9 mouse cellular contexts compared by ENCODE assay signal in the genomic region with DNA sequence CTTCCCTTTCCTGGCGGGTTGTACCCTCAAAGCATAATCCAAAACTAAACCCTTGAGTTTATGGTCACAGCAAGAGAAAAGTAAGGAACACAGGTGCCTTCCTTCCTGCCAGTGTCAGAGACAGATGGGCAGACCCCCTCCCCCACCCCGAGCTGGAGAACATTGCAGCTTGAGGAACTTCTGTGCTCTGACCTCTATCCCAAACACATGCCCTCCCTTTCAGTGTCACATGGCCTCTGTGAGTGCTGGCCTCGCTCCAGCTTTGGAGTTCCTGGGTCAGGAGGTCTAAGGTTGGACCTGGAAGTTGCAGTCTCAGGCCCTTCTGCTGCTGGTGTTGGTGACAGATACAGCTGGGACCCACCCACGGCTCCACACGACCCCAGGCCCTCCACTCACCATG. TPM values are rescaled to one million over a fixed set of nuclear protein-coding genes. Genes with fewer than 3 reads are reported as not detected.
DNase-seq lines count a peak whose midpoint lies in the region; ATAC-seq and TF ChIP-seq lines count a peak whose summit lies in the region.
"Had no signal": no experiment of that assay in that cellular context is flagged by ENCODE, and none has a peak within 500 bp of the region (broad histone marks: within the 10 kb centered on the region; RNA-seq: fewer than 3 reads in every experiment).

No protein-coding gene starts in this region.

- H3K27me3 ChIP-seq in kidney, embryonic 14.5 days (ENCODE audit: control insufficient read depth, insufficient read depth, low read length) = no peaks in the 10 kb centered on the region
- no peaks in the 10 kb centered on the region for H3K27me3 ChIP-seq in stomach, embryonic 14.5 days (ENCODE audit: control insufficient read depth, insufficient read depth, low read length)
- no peaks in the 10 kb centered on the region for H3K27me3 ChIP-seq in forebrain, postnatal 0 days (ENCODE audit: insufficient read depth, low read length)
- no peaks in the 10 kb centered on the region for H3K27me3 ChIP-seq in midbrain, embryonic 15.5 days (replicated peaks)

- DNase-seq in kidney, adult 11 months = peak; percentile 78
- DNase-seq in kidney, postnatal 14 days = peak; percentile 78
- DNase-seq in forebrain, postnatal 0 days = no peak
- DNase-seq in urinary bladder, postnatal 10 days (ENCODE audit: low spot score) = no peak
- DNase-seq: cerebellum, adult 18-20 months had no signal

- H3K9me3 ChIP-seq in kidney, embryonic 14.5 days (ENCODE audit: control insufficient read depth, low read length) = no peaks in the 10 kb centered on the region
- H3K9me3 ChIP-seq in stomach, embryonic 14.5 days (ENCODE audit: control insufficient read depth, low read depth, low read length) = no peaks in the 10 kb centered on the region
- no peaks in the 10 kb centered on the region for H3K9me3 ChIP-seq in forebrain, postnatal 0 days (ENCODE audit: low read length)
- no peaks in the 10 kb centered on the region for H3K9me3 ChIP-seq in midbrain, embryonic 15.5 days

- ATAC-seq in kidney, embryonic 14.5 days (ENCODE audit: low FRiP score, low TSS enrichment) = no peak
- ATAC-seq in stomach, embryonic 14.5 days (ENCODE audit: insufficient number of reproducible peaks, insufficient read depth, low FRiP score, low read depth) = no peak
- ATAC-seq in forebrain, postnatal 0 days = no peak
- no peak for ATAC-seq in midbrain, embryonic 15.5 days (replicated peaks)

- H3K9ac ChIP-seq in kidney, embryonic 14.5 days (ENCODE audit: low read depth, low read length) = no peak overlapping the region
- H3K9ac ChIP-seq in stomach, embryonic 14.5 days (replicated peaks; ENCODE audit: low read depth, low read length) = no peak overlapping the region
- no peak overlapping the region for H3K9ac ChIP-seq in forebrain, postnatal 0 days
- H3K9ac ChIP-seq in midbrain, embryonic 15.5 days = no peak overlapping the region

- no peaks in the 10 kb centered on the region for H3K36me3 ChIP-seq in kidney, embryonic 14.5 days (ENCODE audit: control insufficient read depth, insufficient read depth, low read length)
- H3K36me3 ChIP-seq in stomach, embryonic 14.5 days (ENCODE audit: control insufficient read depth, insufficient read depth, low read length) = no peaks in the 10 kb centered on the region
- H3K36me3 ChIP-seq in forebrain, postnatal 0 days (ENCODE audit: insufficient read depth) = no peaks in the 10 kb centered on the region
- H3K36me3 ChIP-seq in midbrain, embryonic 15.5 days (replicated peaks) = no peaks in the 10 kb centered on the region

- no peak overlapping the region for H3K4me2 ChIP-seq in kidney, embryonic 14.5 days (replicated peaks; ENCODE audit: low read depth, low read length)
- no peak overlapping the region for H3K4me2 ChIP-seq in stomach, embryonic 14.5 days (replicated peaks; ENCODE audit: low read depth, low read length)
- no peak overlapping the region for H3K4me2 ChIP-seq in forebrain, postnatal 0 days (ENCODE audit: low read depth)
- H3K4me2 ChIP-seq in midbrain, embryonic 15.5 days = no peak overlapping the region

- no peak for TF ChIP-seq CTCF in forebrain, postnatal 0 days (IDR thresholded peaks at IDR 0.05; ENCODE audit: low read depth)

- no peak overlapping the region for H3K27ac ChIP-seq in kidney, embryonic 14.5 days (ENCODE audit: low read depth, low read length)
- H3K27ac ChIP-seq in brown adipose tissue, adult 24 weeks (replicated peaks; ENCODE audit: low read depth, low read length) = peak overlapping the region; percentile 54
- peak overlapping the region; percentile 56; the same call in 1 of the 2 replicates for H3K27ac ChIP-seq in stomach, embryonic 14.5 days (ENCODE audit: low read length)
- H3K27ac ChIP-seq in forebrain, postnatal 0 days (ENCODE audit: low read depth, low read length) = no peak overlapping the region
- no peak overlapping the region for H3K27ac ChIP-seq in midbrain, embryonic 15.5 days

- WGBS in kidney, embryonic 14.5 days = 35% methylated on average over 5 of the region's 5 CpGs
- 32% methylated on average over 5 of the region's 5 CpGs for WGBS in stomach, embryonic 14.5 days
- 81% methylated on average over 5 of the region's 5 CpGs for WGBS in forebrain, postnatal 0 days
- 76% methylated on average over 5 of the region's 5 CpGs for WGBS in midbrain, embryonic 15.5 days

- H3K4me1 ChIP-seq in kidney, embryonic 14.5 days (ENCODE audit: control insufficient read depth, insufficient read depth, low read length) = peaks cover 10% of the 10 kb centered on the region; the same call in 1 of the 2 replicates
- peaks cover 20% of the 10 kb centered on the region for H3K4me1 ChIP-seq in brown adipose tissue, adult 24 weeks (ENCODE audit: control insufficient read depth, insufficient read depth, insufficient read length, low read length)
- H3K4me1 ChIP-seq in stomach, embryonic 14.5 days (ENCODE audit: control insufficient read depth, insufficient read depth, low read length) = no peaks in the 10 kb centered on the region; the same call in 1 of the 2 replicates
- H3K4me1 ChIP-seq in forebrain, postnatal 0 days (ENCODE audit: insufficient read depth) = no peaks in the 10 kb centered on the region
- no peaks in the 10 kb centered on the region for H3K4me1 ChIP-seq in midbrain, embryonic 15.5 days

- H3K4me3 ChIP-seq in kidney, embryonic 14.5 days (ENCODE audit: low read length) = no peak overlapping the region
- no peak overlapping the region for H3K4me3 ChIP-seq in brown adipose tissue, adult 24 weeks (ENCODE audit: insufficient read depth, low read depth, low read length)
- H3K4me3 ChIP-seq in stomach, embryonic 14.5 days (ENCODE audit: low read depth, low read length) = no peak overlapping the region
- no peak overlapping the region for H3K4me3 ChIP-seq in forebrain, postnatal 0 days (ENCODE audit: low read depth, low read length)
- no peak overlapping the region for H3K4me3 ChIP-seq in midbrain, embryonic 15.5 days

RNA-seq across cellular contexts. Expression of a gene that starts 14.2 kb away (rescaled TPM):
- 94.6 and 128 TPM in 2 replicates for polyA plus RNA-seq in kidney, embryonic 14.5 days (2014; fragmentation: Nextera tagmentation; extraction: Ambion mirVana)
- polyA plus RNA-seq in brown adipose tissue, adult 24 weeks (2012; ENCODE audit: insufficient read depth, insufficient read length, missing spikeins) = 1.1 and 1.6 TPM in 2 replicates
- 127 and 140 TPM in 2 replicates for polyA plus RNA-seq in stomach, embryonic 14.5 days (2014; fragmentation: Nextera tagmentation; extraction: Ambion mirVana)
- 6.7 and 8.1 TPM in 2 replicates for total RNA-seq in forebrain, postnatal 0 days (2014; rRNA removed)
- 8.2 and 8.3 TPM in 2 replicates for polyA plus RNA-seq in forebrain, postnatal 0 days (2015; fragmentation: Nextera tagmentation; extraction: Ambion mirVana)
- polyA plus RNA-seq in midbrain, embryonic 15.5 days (2015; fragmentation: Nextera tagmentation; extraction: Ambion mirVana) = 16.2 and 16.9 TPM in 2 replicates

RNA-seq across cellular contexts. Expression of a gene that starts 46.4 kb away (rescaled TPM):
- 1,603 and 2,211 TPM in 2 replicates for polyA plus RNA-seq in kidney, embryonic 14.5 days (2014; fragmentation: Nextera tagmentation; extraction: Ambion mirVana)
- polyA plus RNA-seq in brown adipose tissue, adult 24 weeks (2012; ENCODE audit: insufficient read depth, insufficient read length, missing spikeins) = 1,277 and 1,448 TPM in 2 replicates
- polyA plus RNA-seq in stomach, embryonic 14.5 days (2014; fragmentation: Nextera tagmentation; extraction: Ambion mirVana) = 1,594 and 1,757 TPM in 2 replicates
- total RNA-seq in forebrain, postnatal 0 days (2014; rRNA removed) = 3,281 and 3,879 TPM in 2 replicates
- polyA plus RNA-seq in forebrain, postnatal 0 days (2015; fragmentation: Nextera tagmentation; extraction: Ambion mirVana) = 995 and 1,414 TPM in 2 replicates
- polyA plus RNA-seq in midbrain, embryonic 15.5 days (2015; fragmentation: Nextera tagmentation; extraction: Ambion mirVana) = 856 and 860 TPM in 2 replicates

Comparison
In these comparisons a context has a peak if more than half of its experiments do, and no peak if none do; other contexts are left out.
1. DNase-seq: peak in kidney, adult 11 months (single experiment) and kidney, postnatal 14 days (single experiment); none in forebrain, postnatal 0 days (single experiment) and urinary bladder, postnatal 10 days (single experiment).
2. H3K27ac ChIP-seq: peak in brown adipose tissue, adult 24 weeks (single experiment) and stomach, embryonic 14.5 days (single experiment); none in kidney, embryonic 14.5 days (single experiment), forebrain, postnatal 0 days (single experiment) and midbrain, embryonic 15.5 days (single experiment).